Mouse (Mus musculus): ENCODE results near the gene Arap1.

Gene Arap1

GRCm38 (mm10) chr7:101347767-101348270 is at the start of gene Arap1:
TSS of gene Arap1 (plus strand) at chr7:101348067.
- in situ Hi-C loops (cut with MboI, MseI), result no loop called here

GRCm38 (mm10) chr7:101298375-101298774 is 49.5 kb upstream of the Arap1 start:
- in situ Hi-C loops (cut with MboI, MseI), result no loop called here

DNA sequence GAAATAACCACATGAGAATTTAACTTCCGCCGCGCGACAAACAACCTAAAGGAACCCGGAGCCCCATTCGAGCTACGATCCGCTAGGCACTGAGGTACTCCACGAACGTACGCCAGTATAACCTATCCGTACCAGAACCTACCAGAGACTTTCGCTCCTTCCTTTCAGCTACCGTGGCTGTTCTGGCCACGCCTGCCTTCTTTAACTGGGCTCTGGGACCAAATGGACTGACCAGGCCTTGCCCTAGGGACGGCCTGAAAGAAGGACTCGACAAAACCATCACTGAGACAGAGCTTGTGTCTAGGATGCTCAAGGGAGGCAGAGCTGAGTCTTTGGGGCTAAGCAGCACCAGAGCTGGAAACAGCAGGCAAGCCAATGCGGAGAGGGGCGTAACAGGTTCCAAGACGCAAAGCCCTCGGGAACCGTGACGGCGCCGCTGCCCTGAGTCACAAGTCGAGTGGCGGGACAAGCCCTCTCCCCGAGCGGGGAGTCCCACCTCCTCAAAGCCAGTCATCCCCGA is 46.4 kb upstream of the Arap1 start:
- in situ Hi-C loops (cut with MboI, MseI), result no loop called here

- in situ Hi-C loops (cut with MboI, MseI), result no loop called here
These were observed 45.9 kb upstream of the Arap1 start, which contains the start of gene Atg16l2 for GRCm38 (mm10) chr7:101301881-101302456. TSS of gene Atg16l2 (minus strand) at chr7:101302251.

- in situ Hi-C loops (cut with MboI, MseI), result no loop called here
These were observed 45.2 kb upstream of the Arap1 start for GRCm38 (mm10) chr7:101302691-101303090.

- in situ Hi-C loops (cut with MboI, MseI), result no loop called here
These were observed 41.0 kb upstream of the Arap1 start for GRCm38 (mm10) chr7:101306841-101307240.

DNA sequence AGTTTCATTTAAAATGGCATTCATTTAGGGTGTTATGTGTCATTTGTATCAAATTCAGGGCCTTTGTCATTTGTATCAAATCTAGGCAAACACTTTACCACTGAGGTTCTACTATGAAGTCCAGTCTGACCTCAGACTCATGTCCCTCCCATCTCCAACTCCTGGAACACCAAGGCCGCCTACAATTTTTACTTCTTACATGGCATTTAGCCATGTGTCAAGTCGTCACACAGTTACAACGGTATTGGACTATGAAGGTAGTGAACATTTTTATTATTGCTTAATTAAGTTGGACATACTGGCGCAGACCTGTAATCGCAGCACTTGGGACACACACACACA is 37.9 kb upstream of the Arap1 start:
- in situ Hi-C loops (cut with MboI, MseI), result no loop called here

DNA sequence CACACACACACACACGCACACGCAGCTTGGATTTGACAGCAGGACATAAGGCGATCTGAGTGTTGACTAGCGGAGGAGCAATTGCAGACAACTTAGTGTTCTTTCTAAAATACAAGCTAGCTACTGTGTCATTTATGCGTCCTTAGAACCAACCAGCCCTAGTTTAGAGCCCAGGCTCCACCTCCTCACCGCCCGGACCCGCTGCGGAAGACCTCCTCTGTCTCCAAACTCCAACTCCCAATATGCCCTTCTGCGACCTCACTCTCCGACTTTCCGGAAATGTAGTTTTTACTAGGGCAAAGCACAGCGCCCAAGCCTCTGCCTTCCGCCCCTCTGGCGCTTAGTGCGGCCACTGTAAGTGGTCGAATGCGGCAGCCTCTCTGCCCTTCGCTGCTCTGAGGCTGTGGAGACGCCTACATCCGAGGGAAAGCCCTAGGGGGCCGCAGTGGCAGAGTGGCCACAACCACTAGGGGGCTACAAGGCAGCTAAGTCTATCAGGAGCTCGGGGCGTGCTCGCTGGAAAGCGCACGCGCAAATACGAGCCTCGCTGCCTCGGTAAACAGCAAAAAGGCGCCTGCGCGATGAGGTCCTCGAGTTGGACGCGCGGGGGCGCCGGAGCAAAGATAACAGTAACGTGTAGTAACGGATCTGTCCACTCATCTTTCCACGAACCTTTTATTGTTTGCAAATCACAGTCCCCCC is 37.4 kb upstream of the Arap1 start:
- in situ Hi-C loops (cut with MboI, MseI), result no loop called here

- in situ Hi-C loops (cut with MboI, MseI), result no loop called here
These were observed 36.8 kb upstream of the Arap1 start for GRCm38 (mm10) chr7:101311061-101311460.

DNA sequence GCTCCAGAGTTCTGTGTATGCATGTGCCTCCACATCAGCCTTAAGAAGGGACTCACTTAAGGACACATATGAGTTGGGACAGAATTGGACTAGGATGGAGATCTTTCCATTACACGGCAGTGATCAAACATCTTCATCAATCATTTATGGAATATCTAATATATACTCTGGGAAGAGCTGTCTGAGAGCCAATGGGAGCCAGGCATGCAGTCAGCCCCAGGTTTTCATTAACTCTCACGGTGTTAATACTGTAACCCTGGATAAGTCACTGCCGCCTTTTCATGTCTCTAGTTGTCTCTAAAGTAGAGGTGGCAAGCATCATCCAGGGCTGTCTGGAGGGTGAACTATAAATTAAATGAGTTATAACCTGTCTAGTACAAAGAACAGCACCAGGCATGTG is 34.8 kb upstream of the Arap1 start:
- in situ Hi-C loops (cut with MboI, MseI), result no loop called here

DNA sequence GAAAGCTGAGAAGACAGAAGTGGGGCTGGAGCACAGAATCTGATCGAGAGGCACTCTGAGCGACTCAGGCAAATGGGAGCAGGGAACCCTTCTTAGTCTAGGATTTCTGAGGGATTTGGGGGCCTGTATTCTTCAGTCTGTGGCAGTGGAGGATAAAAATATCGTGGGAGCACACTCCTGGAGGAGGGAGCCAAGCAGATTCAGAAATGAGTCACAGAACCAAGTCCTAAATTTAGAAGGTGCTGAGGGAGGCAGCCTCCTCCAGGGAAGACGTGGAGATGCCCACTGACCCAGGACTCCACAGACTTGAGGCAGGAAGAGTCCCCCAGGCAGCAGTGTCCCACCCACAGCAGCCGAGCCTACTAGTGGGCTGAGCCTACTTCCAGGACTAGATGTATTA is 33.5 kb upstream of the Arap1 start:
- in situ Hi-C loops (cut with MboI, MseI), result no loop called here

DNA sequence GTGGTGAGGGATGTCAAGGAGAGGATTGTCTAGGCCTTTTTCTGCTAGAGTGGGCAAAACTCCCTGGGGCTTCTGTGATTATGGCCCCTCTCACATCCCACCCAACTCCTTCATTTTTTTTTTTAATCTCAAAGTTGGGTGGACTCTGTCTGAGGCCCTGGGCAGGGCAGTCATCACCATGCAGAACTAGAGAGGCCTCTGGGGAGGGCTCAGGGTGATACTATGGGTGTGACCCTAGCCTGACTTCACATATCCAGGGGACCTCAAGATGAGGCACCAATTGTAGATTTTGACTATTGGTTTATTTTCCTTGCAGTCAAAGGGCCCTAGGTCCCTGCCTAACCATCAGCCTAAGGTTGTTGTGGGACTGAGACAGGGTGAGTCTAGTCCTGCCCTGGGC is 32.2 kb upstream of the Arap1 start:
- in situ Hi-C loops (cut with MboI, MseI), result loop anchor here (5.0 kb wide), 1 partner anchor 57 kb away; no protein-coding TSS in a partner anchor

DNA sequence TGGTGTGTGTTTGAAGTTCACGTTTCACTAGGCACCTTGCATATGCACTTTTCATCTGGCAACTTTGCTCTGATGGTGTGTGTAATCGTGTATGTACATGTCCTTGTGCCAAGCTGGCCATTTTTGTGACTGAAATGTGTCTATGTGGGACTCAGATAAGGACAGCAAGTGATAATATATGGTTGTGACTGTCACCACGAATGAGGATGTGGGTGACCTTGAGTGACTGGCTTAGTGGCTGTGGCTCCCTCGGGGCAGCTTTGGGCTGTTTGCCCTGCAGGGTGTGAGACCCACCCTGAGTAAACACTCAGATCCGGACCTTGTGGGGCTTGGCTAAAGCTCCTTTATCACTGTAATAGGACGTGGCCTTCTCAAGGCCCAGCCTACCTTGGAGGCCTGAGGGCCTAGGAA is 31.3 kb upstream of the Arap1 start:
- in situ Hi-C loops (cut with MboI, MseI), result loop anchor here (5.0 kb wide), 1 partner anchor 56 kb away; no protein-coding TSS in a partner anchor

DNA sequence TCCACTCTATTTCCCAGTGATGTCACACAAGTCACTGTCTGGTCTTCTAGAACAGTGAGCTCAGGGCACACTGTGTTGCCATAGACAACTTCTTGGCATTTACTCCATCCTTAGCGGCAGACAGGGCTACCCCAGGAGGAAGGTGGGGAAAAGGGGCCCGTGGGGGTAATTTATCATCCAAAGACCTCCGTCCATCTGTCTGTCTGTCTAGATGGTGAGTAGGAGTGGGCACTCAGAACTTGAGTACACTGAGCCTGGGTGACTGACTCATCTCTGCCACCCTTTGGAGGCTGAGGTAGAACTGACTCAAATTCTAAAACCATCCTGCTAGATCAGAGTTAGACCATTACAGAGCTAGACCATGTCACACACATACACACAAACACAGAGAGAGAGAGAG is 30.9 kb upstream of the Arap1 start, which contains the start of gene Stard10:
TSS of gene Stard10 (plus strand) at position 73 of the 400 bp plus-strand sequence.
- in situ Hi-C loops (cut with MboI, MseI), result loop anchor here (5.0 kb wide), 1 partner anchor 55 kb away; no protein-coding TSS in a partner anchor

DNA sequence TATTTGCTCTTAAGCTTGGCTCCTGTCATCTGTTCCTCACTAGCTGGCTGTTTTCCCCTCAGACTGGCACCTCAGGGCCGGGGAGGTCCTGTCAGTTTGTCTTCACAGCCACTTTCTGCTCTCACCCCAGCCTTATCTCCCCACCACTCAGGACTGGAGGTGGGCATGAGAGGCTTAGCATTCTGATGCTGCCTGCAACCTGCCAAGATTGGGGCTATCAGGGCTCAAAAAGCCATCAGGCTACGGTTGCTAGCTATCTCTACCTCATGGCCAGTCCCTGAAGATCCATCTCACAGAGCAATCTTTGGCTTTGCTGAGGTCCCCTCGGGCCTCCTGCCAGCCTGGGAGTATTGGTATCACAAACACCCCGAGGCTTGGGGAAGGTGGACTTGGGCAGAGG is 29.0 kb upstream of the Arap1 start:
- in situ Hi-C loops (cut with MboI, MseI), result loop anchor here (5.0 kb wide), 1 partner anchor 53 kb away; no protein-coding TSS in a partner anchor

- in situ Hi-C loops (cut with MboI, MseI), result loop anchor here (5.0 kb wide), 1 partner anchor 53 kb away; no protein-coding TSS in a partner anchor
These were observed 28.1 kb upstream of the Arap1 start for GRCm38 (mm10) chr7:101319796-101320195.

- in situ Hi-C loops (cut with MboI, MseI), result no loop called here
These were observed 27.3 kb upstream of the Arap1 start for GRCm38 (mm10) chr7:101320399-101321217.

GRCm38 (mm10) chr7:101321218-101321827 is 26.5 kb upstream of the Arap1 start:
- in situ Hi-C loops (cut with MboI, MseI), result no loop called here

GRCm38 (mm10) chr7:101323141-101323594 is 24.7 kb upstream of the Arap1 start:
- in situ Hi-C loops (cut with MboI, MseI), result no loop called here

- in situ Hi-C loops (cut with MboI, MseI), result no loop called here
These were observed 23.5 kb upstream of the Arap1 start for GRCm38 (mm10) chr7:101324142-101324962.
